Mouse (Mus musculus) limb, embryonic 14.5 days (tissue): Measurements from ENCODE around the gene Hs6st3. TPM values are rescaled to one million over a fixed set of nuclear protein-coding genes. Genes with fewer than 3 reads are reported as not detected.

Experiments
- ATAC-seq: fragments of 200-750 bp; cut with Nextera tagmentation; 2 replicates; pipeline ENCODE4 v1.8.0; 2017; ENCODE audit warnings: low read depth, moderate number of reproducible peaks, moderate TSS enrichment; ENCODE audit not compliant: low FRiP score
- DNase-seq: peaks from one replicate; pipeline ENCODE4 v3.0.0-alpha.2; 2015; ENCODE audit warnings: low spot score
- H3K27ac ChIP-seq: fragments of 300-500 bp; sonication (generic); replicated peaks from 2 replicates; pipeline ENCODE4 v1.5.1; 2014; ENCODE audit warnings: low read depth, mild to moderate bottlenecking, low read length, moderate library complexity, mixed read lengths
- H3K27me3 ChIP-seq: fragments of 300-500 bp; sonication (generic); 2 replicates; pipeline ENCODE4 v1.6.1; 2014; ENCODE audit warnings: low read length, mixed read lengths; ENCODE audit not compliant: control insufficient read depth, insufficient read depth
- H3K36me3 ChIP-seq: fragments of 300-500 bp; sonication (generic); 2 replicates; pipeline ENCODE4 v1.6.1; 2014; ENCODE audit warnings: mild to moderate bottlenecking, low read length, moderate library complexity, mixed read lengths; ENCODE audit not compliant: control insufficient read depth, insufficient read depth
- H3K4me1 ChIP-seq: fragments of 300-500 bp; sonication (generic); 2 replicates; pipeline ENCODE4 v1.6.1; 2014; ENCODE audit warnings: antibody characterized with exemption, low read length, mixed read lengths; ENCODE audit not compliant: control insufficient read depth, insufficient read depth
- H3K4me2 ChIP-seq: fragments of 300-500 bp; sonication (generic); replicated peaks from 2 replicates; pipeline ENCODE4 v1.6.1; 2014; ENCODE audit warnings: low read depth, mild to moderate bottlenecking, low read length, moderate library complexity; ENCODE audit not compliant: severe bottlenecking
- H3K4me3 ChIP-seq: fragments of 300-500 bp; sonication (generic); replicated peaks from 2 replicates; pipeline ENCODE4 v1.5.1; 2014; ENCODE audit warnings: low read length
- H3K9ac ChIP-seq: fragments of 300-500 bp; sonication (generic); 2 replicates; pipeline ENCODE4 v1.6.1; 2014; ENCODE audit warnings: mild to moderate bottlenecking, low read depth, low read length, moderate library complexity; ENCODE audit not compliant: severe bottlenecking
- H3K9me3 ChIP-seq: fragments of 300-500 bp; sonication (generic); 2 replicates; pipeline ENCODE4 v1.6.1; 2016; ENCODE audit warnings: low read length; ENCODE audit not compliant: control insufficient read depth
- POLR2A ChIP-seq: fragments of 200-500 bp; IDR thresholded peaks from 2 replicates; pipeline ENCODE4 v1.8.0; 2012; ENCODE audit warnings: inconsistent platforms, mild to moderate bottlenecking, moderate library complexity, borderline replicate concordance; ENCODE audit not compliant: insufficient read depth, insufficient read length; ENCODE audit errors: extremely low read depth
- WGBS: fragments of 180-500 bp; shearing (Covaris S2); extraction: QIAGEN DNeasy Blood & Tissue Kit; methylation state at CpG from one replicate; pipeline ENCODE4 v1.1.7; 2014; 5-methylcytosine and 5-hydroxymethylcytosine counted together
- polyA plus RNA-seq, 2 experiments: library from polyadenylated mRNA; depleted of rRNA in 1 of 2; stranded (reverse) in 1 of 2; unstranded in 1 of 2; fragments of >200 nt; fragmentation: Nextera tagmentation in 1 of 2; extraction: Ambion mirVana in 1 of 2; gene quantifications; 2 replicates each; pipeline versions ENCODE4 v1.2.1 to v1.2.3; 2012 to 2014

The Hs6st3 gene
- polyA plus RNA-seq, 2 experiments = 0.43 to 0.89 TPM

- Histone ChIP-seq H3K9me3 (no peaks in the 10 kb centered on the region), H3K4me2 (no peak overlapping the region), H3K27ac (no peak overlapping the region), H3K4me3 (no peak overlapping the region), H3K9ac (no peak overlapping the region), H3K27me3 (no peaks in the 10 kb centered on the region), H3K36me3 (no peaks in the 10 kb centered on the region), H3K4me1 (peaks cover 19% of the 10 kb centered on the region)
- WGBS = 52% methylated on average over 8 of the region's 8 CpGs
- no peak for TF ChIP-seq POLR2A
- DNase-seq = no peak
- no peak for ATAC-seq
Measured at GRCm38 (mm10) chr14:119834008-119834700, 696.0 kb downstream of the Hs6st3 start.

- Histone ChIP-seq H3K4me1 (peaks cover 21% of the 10 kb centered on the region), H3K9me3 (no peaks in the 10 kb centered on the region), H3K27me3 (no peaks in the 10 kb centered on the region), H3K4me3 (no peak overlapping the region), H3K27ac (no peak overlapping the region), H3K9ac (no peak overlapping the region), H3K36me3 (no peaks in the 10 kb centered on the region), H3K4me2 (no peak overlapping the region)
- TF ChIP-seq POLR2A = no peak
- WGBS = 83% methylated on average over 3 of the region's 3 CpGs
- no peak for DNase-seq
- no peak for ATAC-seq
Measured at GRCm38 (mm10) chr14:119836051-119836450, 697.9 kb downstream of the Hs6st3 start.

DNA sequence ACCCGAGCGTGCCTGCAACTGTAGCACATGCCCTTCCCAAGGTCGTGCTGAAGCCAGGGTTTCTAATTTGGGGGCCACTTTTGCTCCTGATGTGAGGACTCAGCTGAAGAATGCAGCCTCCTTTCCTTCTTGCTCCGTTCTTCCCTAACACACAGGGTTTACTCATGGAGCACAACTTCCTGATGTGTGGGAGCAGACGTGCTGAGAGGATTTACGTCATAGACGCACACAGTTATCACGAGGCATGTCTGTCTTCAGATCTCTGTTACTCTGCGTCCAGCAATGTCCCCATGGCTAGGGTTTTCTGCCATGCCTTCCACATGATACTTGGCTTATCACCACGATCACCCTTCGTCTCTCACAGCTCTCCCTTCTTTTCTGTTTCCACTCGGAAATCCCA, 709.4 kb downstream of the Hs6st3 start:
- TF ChIP-seq POLR2A = no peak
- 61% methylated on average over 12 of the region's 12 CpGs for WGBS
- ATAC-seq = no peak

DNA sequence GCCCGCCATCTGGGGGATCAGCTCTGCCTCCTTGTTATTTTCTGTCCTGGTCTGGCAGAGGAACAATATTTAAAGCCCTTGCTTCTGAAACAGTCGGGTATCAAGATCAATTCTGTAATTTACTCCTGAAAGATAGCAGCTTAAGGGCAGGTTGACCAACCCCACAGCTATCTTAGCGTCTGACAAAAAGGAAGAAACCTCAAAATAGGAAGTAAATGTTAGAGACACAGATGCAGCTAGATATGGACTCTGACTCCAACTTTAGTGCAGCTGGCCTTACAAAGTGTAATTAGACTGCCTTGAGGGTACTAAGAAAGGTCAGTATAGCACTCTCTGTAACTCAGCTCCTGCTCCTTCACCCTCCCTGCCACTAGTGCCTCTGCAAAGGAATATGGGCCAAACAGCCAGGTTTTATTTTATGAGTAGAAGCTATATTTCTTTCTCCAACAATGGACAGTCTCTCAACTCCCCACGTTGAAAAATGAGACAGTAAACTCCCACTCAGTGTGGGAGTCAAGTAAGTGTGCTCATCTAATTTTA, 710.7 kb downstream of the Hs6st3 start:
- Histone ChIP-seq H3K4me1 (peaks cover 7% of the 10 kb centered on the region), H3K4me3 (no peak overlapping the region), H3K27me3 (no peaks in the 10 kb centered on the region), H3K36me3 (no peaks in the 10 kb centered on the region), H3K4me2 (no peak overlapping the region), H3K9ac (no peak overlapping the region), H3K9me3 (no peaks in the 10 kb centered on the region), H3K27ac (no peak overlapping the region)
- no peak for ATAC-seq
- no peak for DNase-seq
- no peak for TF ChIP-seq POLR2A
- 64% methylated on average over 4 of the region's 4 CpGs for WGBS

More for the DNA sequence above, 709.4 kb downstream of the Hs6st3 start:
- no peak for DNase-seq
- no peaks in the 10 kb centered on the region for H3K27me3 ChIP-seq
- H3K4me2 ChIP-seq = no peak overlapping the region
- no peaks in the 10 kb centered on the region for H3K36me3 ChIP-seq
- H3K27ac ChIP-seq = no peak overlapping the region
- H3K9me3 ChIP-seq = no peaks in the 10 kb centered on the region
- peaks cover 7% of the 10 kb centered on the region for H3K4me1 ChIP-seq
- no peak overlapping the region for H3K4me3 ChIP-seq
- H3K9ac ChIP-seq = no peak overlapping the region

DNA sequence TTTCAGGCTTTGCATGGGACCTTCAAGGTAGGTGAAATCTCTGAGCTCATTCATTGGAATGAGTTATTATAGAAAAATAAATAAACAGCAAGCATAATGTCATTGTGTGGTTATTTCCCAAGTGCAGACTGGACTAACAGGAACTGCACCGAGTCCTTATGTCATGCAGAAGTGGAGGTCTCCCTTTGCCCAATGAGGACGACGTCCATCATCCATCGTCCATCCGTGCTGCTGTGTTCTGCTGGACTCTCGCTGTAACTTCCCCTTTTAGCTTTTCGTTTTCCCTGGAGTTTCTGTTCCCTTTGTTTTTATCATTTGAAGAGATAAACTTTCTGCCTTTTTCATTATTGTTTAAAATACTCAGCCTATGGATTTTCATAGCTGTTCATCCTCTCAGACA, 711.2 kb downstream of the Hs6st3 start:
- Histone ChIP-seq H3K27ac (no peak overlapping the region), H3K9me3 (no peaks in the 10 kb centered on the region), H3K36me3 (no peaks in the 10 kb centered on the region), H3K27me3 (no peaks in the 10 kb centered on the region), H3K4me3 (no peak overlapping the region), H3K4me1 (peaks cover 7% of the 10 kb centered on the region), H3K4me2 (no peak overlapping the region), H3K9ac (no peak overlapping the region)
- ATAC-seq = no peak
- WGBS = 86% methylated on average over 7 of the region's 7 CpGs
- no peak for DNase-seq
- no peak for TF ChIP-seq POLR2A
